Mouse (Mus musculus): ENCODE results near the gene Slc26a1. TPM values are rescaled to one million over a fixed set of nuclear protein-coding genes. Genes with fewer than 3 reads are reported as not detected.

The Slc26a1 gene
- total and polyA plus RNA-seq, 2 experiments from 2014 or later, result 3.9 to 6.9 TPM

DNA sequence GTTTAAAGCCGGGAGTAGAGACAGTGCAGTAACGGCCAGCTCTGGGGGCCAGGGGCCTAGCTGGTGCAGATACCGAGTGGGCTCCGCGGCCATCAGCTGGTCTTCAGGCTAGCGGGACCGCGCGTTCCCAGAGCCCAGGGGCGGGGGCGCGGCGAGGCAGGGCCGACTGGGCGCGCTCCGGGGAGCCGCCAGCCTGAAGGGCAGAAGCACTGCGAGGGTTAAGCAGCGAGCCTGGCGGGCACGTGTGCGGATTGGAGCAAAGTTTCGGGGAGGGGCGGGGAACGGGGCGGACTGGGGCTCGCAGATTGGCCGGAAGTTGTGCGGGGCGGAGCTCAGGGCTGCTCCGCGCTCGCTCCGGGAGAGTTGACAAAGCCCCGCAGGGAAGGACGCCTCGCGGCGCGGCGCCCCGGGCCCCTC is 18.5 kb upstream of the Slc26a1 start:
- peak; percentile 98 for ATAC-seq
- Histone ChIP-seq H3K4me1 (ENCODE audit: insufficient read depth) (0 out of 2 replicates have a peak, but pooled peaks cover 2% of the 10 kb centered on the region), H3K36me3 (ENCODE audit: insufficient read depth) (no peaks in the 10 kb centered on the region), H3K4me3 (ENCODE audit: low read depth, low read length) (peak overlapping the region; percentile 65), H3K4me2 (ENCODE audit: low read depth) (peak overlapping the region; percentile 95), H3K9ac (no peak overlapping the region), H3K27ac (ENCODE audit: low read depth, low read length) (no peak overlapping the region), H3K9me3 (ENCODE audit: low read length) (no peaks in the 10 kb centered on the region), H3K27me3 (ENCODE audit: insufficient read depth, low read length) (0 out of 2 replicates have a peak, but pooled peaks cover 8% of the 10 kb centered on the region)
- DNase-seq, result peak; percentile 91
- 1% methylated on average over 34 of the region's 43 CpGs for WGBS
- TF ChIP-seq CTCF (IDR thresholded peaks at IDR 0.05; ENCODE audit: low read depth), result no peak

DNA sequence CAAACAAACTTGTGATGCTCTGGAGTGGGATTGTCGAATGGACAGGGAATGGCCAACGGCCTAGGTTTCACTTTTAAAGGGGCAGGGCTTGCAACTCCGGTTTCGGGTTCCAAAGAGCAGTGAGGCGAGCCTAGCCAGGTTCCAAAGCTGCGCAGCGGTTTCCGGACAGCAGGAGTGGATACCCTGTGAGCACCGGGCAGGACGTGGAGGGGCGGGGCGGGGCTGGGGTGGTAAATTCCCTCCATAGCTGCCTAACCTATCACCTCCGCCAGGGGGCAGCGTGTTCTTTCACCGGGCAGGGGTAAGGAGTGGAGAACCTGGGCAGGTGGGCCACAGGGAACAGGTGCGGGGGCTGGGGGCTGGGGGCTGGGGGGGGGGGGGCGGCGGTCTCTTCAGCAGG is 16.9 kb upstream of the Slc26a1 start, which contains the start of gene Fgfrl1:
Fgfrl1 (plus strand) TSS at position 112 of the 400 bp plus-strand sequence.
- no peak within 1 kb of the TSS for H3K9ac ChIP-seq
- ATAC-seq (no peak), DNase-seq (no peak)
- peak; percentile 47 for TF ChIP-seq CTCF (IDR thresholded peaks at IDR 0.05; ENCODE audit: low read depth)
- H3K27ac ChIP-seq (ENCODE audit: low read depth, low read length), result no peak within 1 kb of the TSS
- WGBS, result 5% methylated on average over 14 of the region's 18 CpGs
- H3K4me3 ChIP-seq (ENCODE audit: low read depth, low read length), result 0 out of 2 replicates have a peak within 1 kb of the TSS, but pooled peaks have one; percentile 12
- peak within 1 kb of the TSS; percentile 95 for H3K4me2 ChIP-seq (ENCODE audit: low read depth)
- H3K36me3 ChIP-seq (ENCODE audit: insufficient read depth), result no peaks in the 10 kb centered on the region
- no peaks in the 10 kb centered on the region for H3K9me3 ChIP-seq (ENCODE audit: low read length)
- 0 out of 2 replicates have a peak, but pooled peaks cover 8% of the 10 kb centered on the region for H3K27me3 ChIP-seq (ENCODE audit: insufficient read depth, low read length)
- H3K4me1 ChIP-seq (ENCODE audit: insufficient read depth), result 0 out of 2 replicates have a peak, but pooled peaks cover 2% of the 10 kb centered on the region

DNA sequence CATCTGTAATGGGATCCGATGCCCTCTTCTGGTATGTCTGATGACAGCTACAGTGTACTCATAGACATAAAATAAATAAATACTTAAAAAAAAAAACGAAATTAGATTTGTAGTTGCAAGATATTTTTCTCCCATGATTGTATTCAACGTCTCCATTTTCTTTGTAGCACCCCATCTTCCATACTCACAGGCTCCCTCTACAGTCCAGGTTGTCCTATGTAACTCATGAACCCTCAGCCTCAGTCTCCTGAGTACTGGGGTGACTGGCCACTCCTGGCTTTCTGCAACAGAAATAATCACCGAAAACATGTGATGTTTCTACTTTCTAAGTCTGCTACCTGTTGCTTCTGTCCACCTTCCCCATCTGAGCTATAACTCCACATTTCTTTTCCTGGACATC is 15.8 kb upstream of the Slc26a1 start:
- 0 out of 2 replicates have a peak, but pooled peaks cover 8% of the 10 kb centered on the region for H3K27me3 ChIP-seq (ENCODE audit: insufficient read depth, low read length)
- H3K27ac ChIP-seq (ENCODE audit: low read depth, low read length), result no peak overlapping the region
- ATAC-seq, result no peak
- WGBS, result 84% methylated on average over 4 of the region's 4 CpGs
- DNase-seq, result no peak
- no peaks in the 10 kb centered on the region for H3K9me3 ChIP-seq (ENCODE audit: low read length)
- no peak overlapping the region for H3K9ac ChIP-seq
- 0 out of 2 replicates have a peak, but pooled peaks cover 2% of the 10 kb centered on the region for H3K4me1 ChIP-seq (ENCODE audit: insufficient read depth)
- no peak overlapping the region for H3K4me3 ChIP-seq (ENCODE audit: low read depth, low read length)
- no peaks in the 10 kb centered on the region for H3K36me3 ChIP-seq (ENCODE audit: insufficient read depth)
- TF ChIP-seq CTCF (IDR thresholded peaks at IDR 0.05; ENCODE audit: low read depth), result no peak
- H3K4me2 ChIP-seq (ENCODE audit: low read depth), result no peak overlapping the region

DNA sequence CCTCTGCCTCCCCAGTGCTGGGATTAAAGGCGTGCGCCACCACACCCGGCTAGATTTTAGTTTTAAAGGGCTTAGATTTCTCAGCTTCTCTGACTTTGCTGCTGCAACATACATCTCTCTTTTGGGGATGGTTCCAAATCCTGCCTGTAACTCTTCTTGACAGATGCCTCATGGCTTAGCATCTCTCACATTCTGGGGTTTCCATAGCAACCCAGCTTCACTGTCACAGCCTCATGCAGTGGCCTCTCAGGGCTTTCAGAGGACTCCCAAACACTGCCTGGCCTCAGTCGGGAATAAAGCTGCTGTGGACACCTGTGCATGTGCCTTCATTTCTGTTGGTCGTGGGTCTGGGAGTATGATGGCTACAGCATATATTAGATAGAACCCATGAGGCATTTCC is 13.7 kb upstream of the Slc26a1 start:
- H3K9me3 ChIP-seq (ENCODE audit: low read length), result no peaks in the 10 kb centered on the region
- TF ChIP-seq CTCF (IDR thresholded peaks at IDR 0.05; ENCODE audit: low read depth), result no peak
- peak; percentile 67 for DNase-seq

DNA sequence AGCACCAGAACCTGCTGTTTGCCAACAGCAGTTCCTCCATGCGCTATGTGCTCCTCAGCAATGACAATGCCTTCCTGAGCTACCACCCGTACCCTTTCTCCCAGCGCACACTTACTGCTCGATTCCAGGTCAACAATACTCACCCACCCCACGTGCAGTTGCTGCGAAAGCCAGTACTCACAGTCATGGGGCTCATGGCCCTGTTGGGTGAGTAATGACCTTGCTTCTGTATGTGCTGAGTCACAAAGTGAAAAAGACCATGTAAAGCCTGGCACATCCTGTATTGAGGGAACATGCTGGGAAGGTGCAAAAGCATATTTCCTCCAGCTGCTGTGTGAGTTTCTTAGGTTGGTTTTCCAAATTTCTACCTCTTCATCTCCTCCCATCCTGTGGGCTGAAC is 5.5 kb upstream of the Slc26a1 start:
- no peak overlapping the region for H3K9ac ChIP-seq

More for the DNA sequence above, 13.7 kb upstream of the Slc26a1 start:
- Histone ChIP-seq H3K27ac (ENCODE audit: low read depth, low read length) (no peak overlapping the region), H3K27me3 (ENCODE audit: insufficient read depth, low read length) (0 out of 2 replicates have a peak, but pooled peaks cover 8% of the 10 kb centered on the region), H3K9ac (no peak overlapping the region), H3K36me3 (ENCODE audit: insufficient read depth) (no peaks in the 10 kb centered on the region), H3K4me2 (ENCODE audit: low read depth) (no peak overlapping the region), H3K4me3 (ENCODE audit: low read depth, low read length) (no peak overlapping the region), H3K4me1 (ENCODE audit: insufficient read depth) (no peaks in the 10 kb centered on the region)
- whole genome bisulfite sequencing, result 62% methylated on average over 5 of the region's 5 CpGs
- peak; percentile 39; the same call in 1 of the 2 replicates for ATAC-seq

DNA sequence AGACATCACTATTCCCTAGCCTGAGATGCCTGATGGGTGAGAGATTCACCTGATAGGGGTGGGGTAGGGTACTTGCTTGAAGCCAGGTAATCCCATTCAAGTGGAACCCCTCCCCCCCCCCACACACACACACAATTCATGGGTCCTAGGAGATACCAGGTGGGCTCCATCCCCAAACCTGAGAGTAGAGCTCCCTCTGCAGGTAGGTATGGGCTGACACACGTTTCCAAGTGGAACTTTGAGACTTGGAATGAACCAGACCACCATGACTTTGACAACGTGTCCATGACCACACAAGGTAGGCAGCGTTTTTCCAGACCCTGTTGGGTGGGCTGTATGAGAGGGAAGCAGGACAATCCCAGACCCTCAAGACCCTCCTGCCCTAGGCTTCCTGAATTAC is 4.5 kb upstream of the Slc26a1 start:
- Histone ChIP-seq H3K4me1 (ENCODE audit: insufficient read depth) (peaks cover 9% of the 10 kb centered on the region), H3K4me3 (ENCODE audit: low read depth, low read length) (no peak overlapping the region), H3K36me3 (ENCODE audit: insufficient read depth) (no peaks in the 10 kb centered on the region), H3K9me3 (ENCODE audit: low read length) (no peaks in the 10 kb centered on the region), H3K9ac (no peak overlapping the region), H3K27ac (ENCODE audit: low read depth, low read length) (no peak overlapping the region), H3K4me2 (ENCODE audit: low read depth) (no peak overlapping the region), H3K27me3 (ENCODE audit: insufficient read depth, low read length) (no peaks in the 10 kb centered on the region)
- DNase-seq, result no peak
- WGBS, result 51% methylated on average over 3 of the region's 3 CpGs
- TF ChIP-seq CTCF (IDR thresholded peaks at IDR 0.05; ENCODE audit: low read depth), result peak; percentile 29; the same call in 1 of the 2 replicates
- no peak for ATAC-seq

More for the DNA sequence above, 5.5 kb upstream of the Slc26a1 start:
- H3K36me3 ChIP-seq (ENCODE audit: insufficient read depth), result no peaks in the 10 kb centered on the region
- no peak overlapping the region for H3K4me2 ChIP-seq (ENCODE audit: low read depth)
- H3K9me3 ChIP-seq (ENCODE audit: low read length), result no peaks in the 10 kb centered on the region
- WGBS, result 96% methylated on average over 6 of the region's 6 CpGs
- H3K27me3 ChIP-seq (ENCODE audit: insufficient read depth, low read length), result no peaks in the 10 kb centered on the region
- H3K4me1 ChIP-seq (ENCODE audit: insufficient read depth), result peaks cover 9% of the 10 kb centered on the region
- H3K27ac ChIP-seq (ENCODE audit: low read depth, low read length), result no peak overlapping the region
- TF ChIP-seq CTCF (IDR thresholded peaks at IDR 0.05; ENCODE audit: low read depth), result no peak
- no peak overlapping the region for H3K4me3 ChIP-seq (ENCODE audit: low read depth, low read length)
- no peak for DNase-seq
- ATAC-seq, result no peak

DNA sequence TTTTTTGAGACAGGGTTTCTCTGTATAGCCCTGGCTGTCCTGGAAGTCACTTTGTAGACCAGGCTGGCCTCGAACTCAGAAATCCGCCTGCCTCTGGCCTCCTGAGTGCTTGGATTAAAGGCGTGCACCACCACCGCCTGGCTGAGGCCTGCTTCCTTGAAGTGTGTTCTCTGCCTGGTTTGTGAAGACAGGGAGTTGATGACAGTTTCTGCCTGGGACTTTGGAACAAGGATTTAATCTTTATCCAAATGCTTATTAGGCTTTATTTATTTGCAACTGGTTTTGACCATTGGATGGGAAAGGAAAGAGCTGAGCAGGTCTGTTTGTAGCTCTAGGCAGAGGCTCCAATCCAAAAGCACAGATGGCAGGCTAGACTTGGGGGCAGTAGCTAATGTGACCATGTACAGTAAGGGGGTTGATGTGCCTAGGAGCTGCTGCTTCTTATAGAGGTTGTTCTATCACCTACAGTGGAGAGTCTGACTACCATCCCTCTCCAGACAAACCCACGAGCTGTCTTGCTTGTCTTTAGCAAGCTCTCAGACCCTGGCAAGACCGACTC is 3.0 kb upstream of the Slc26a1 start:
- DNase-seq, result no peak
- H3K9me3 ChIP-seq (ENCODE audit: low read length), result no peaks in the 10 kb centered on the region
- WGBS, result 87% methylated on average over 6 of the region's 6 CpGs
- no peaks in the 10 kb centered on the region for H3K27me3 ChIP-seq (ENCODE audit: insufficient read depth, low read length)
- no peak for TF ChIP-seq CTCF (IDR thresholded peaks at IDR 0.05; ENCODE audit: low read depth)
- ATAC-seq, result no peak
- no peak overlapping the region for H3K4me2 ChIP-seq (ENCODE audit: low read depth)
- peak overlapping the region; percentile 94 for H3K27ac ChIP-seq (ENCODE audit: low read depth, low read length)
- peaks cover 9% of the 10 kb centered on the region for H3K4me1 ChIP-seq (ENCODE audit: insufficient read depth)
- no peak overlapping the region for H3K9ac ChIP-seq
- no peaks in the 10 kb centered on the region for H3K36me3 ChIP-seq (ENCODE audit: insufficient read depth)
- no peak overlapping the region for H3K4me3 ChIP-seq (ENCODE audit: low read depth, low read length)

Data from forebrain, postnatal 0 days (tissue).